Mouse (Mus musculus) cortical plate, adult 2 months (tissue): ENCODE measurements around the gene Cfap77.

Experiments used
- CTCF ChIP-seq: fragments of 200-500 bp; IDR thresholded peaks from 2 replicates; pipeline ENCODE4 v1.5.1; 2011; ENCODE audit warnings: mild to moderate bottlenecking, control low read depth, low read length; ENCODE audit not compliant: insufficient read depth; ENCODE audit errors: extremely low read depth
- POLR2A ChIP-seq: fragments of 200-500 bp; IDR thresholded peaks from 2 replicates; pipeline ENCODE4 v1.6.1; 2011; ENCODE audit warnings: mild to moderate bottlenecking, low read length, control low read depth; ENCODE audit not compliant: insufficient read depth; ENCODE audit errors: extremely low read depth

GRCm38 (mm10) chr2:28915768-28916512 lies 138.9 kb downstream of the Cfap77 start:
- no peak for TF ChIP-seq CTCF
- no peak for TF ChIP-seq POLR2A
